ENCODE assay signal across 9 mouse cellular contexts in genomic region chr9:57798725-57799253, GRCm38 (mm10). TPM values are rescaled to one million over a fixed set of nuclear protein-coding genes. Genes with fewer than 3 reads are reported as not detected.
DNase-seq lines count a peak whose midpoint lies in the region; ATAC-seq lines count a peak whose summit lies in the region.
"Had no signal": no experiment of that assay in that cellular context is flagged by ENCODE, and none has a peak within 500 bp of the region (broad histone marks: within the 10 kb centered on the region; RNA-seq: fewer than 3 reads in every experiment).

No protein-coding gene starts in this region.

- H3K9ac ChIP-seq in hindbrain, embryonic 16.5 days (ENCODE audit: low read depth, low read length): no peak overlapping the region
- no peak overlapping the region for H3K9ac ChIP-seq in embryonic facial prominence, embryonic 11.5 days (replicated peaks; ENCODE audit: low read length)

- ATAC-seq in hindbrain, embryonic 16.5 days: no peak
- ATAC-seq in embryonic facial prominence, embryonic 11.5 days (replicated peaks; ENCODE audit: insufficient number of reproducible peaks, low FRiP score, low TSS enrichment, low read depth): peak; percentile 63

- 0 out of 2 replicates have a peak overlapping the region, but pooled peaks have one; percentile 0 for H3K27ac ChIP-seq in hindbrain, embryonic 10.5 days
- H3K27ac ChIP-seq in hindbrain, embryonic 16.5 days (ENCODE audit: low read depth, low read length): no peak overlapping the region
- no peak overlapping the region for H3K27ac ChIP-seq in embryonic facial prominence, embryonic 11.5 days (replicated peaks; ENCODE audit: low read depth, low read length)

- H3K36me3 ChIP-seq in hindbrain, embryonic 10.5 days: peaks cover 77% of the 10 kb centered on the region
- peaks cover 15% of the 10 kb centered on the region for H3K36me3 ChIP-seq in hindbrain, embryonic 16.5 days (ENCODE audit: control insufficient read depth, insufficient read depth, low read length)
- peaks cover 3% of the 10 kb centered on the region; the same call in 1 of the 2 replicates for H3K36me3 ChIP-seq in embryonic facial prominence, embryonic 11.5 days (replicated peaks; ENCODE audit: control insufficient read depth, insufficient read depth, low read depth, low read length)

- 15% methylated on average over 10 of the region's 10 CpGs for WGBS in hindbrain, embryonic 10.5 days
- 13% methylated on average over 10 of the region's 10 CpGs for WGBS in hindbrain, embryonic 16.5 days
- WGBS in embryonic facial prominence, embryonic 11.5 days: 7% methylated on average over 10 of the region's 10 CpGs

- H3K4me3 ChIP-seq in hindbrain, embryonic 10.5 days: no peak overlapping the region
- no peak overlapping the region for H3K4me3 ChIP-seq in hindbrain, embryonic 16.5 days (ENCODE audit: low read length)
- no peak overlapping the region for H3K4me3 ChIP-seq in embryonic facial prominence, embryonic 11.5 days (ENCODE audit: low read depth, low read length)

- DNase-seq in hindbrain, embryonic 10.5 days (ENCODE audit: low spot score): peak; percentile 74
- DNase-seq in embryonic facial prominence, embryonic 11.5 days (ENCODE audit: low spot score): peak; percentile 39
- peak; percentile 46 for DNase-seq in heart, postnatal 4 days
- DNase-seq in lung, postnatal 25 days (ENCODE audit: low spot score): peak; percentile 47
- no peak for DNase-seq in urinary bladder, adult 2 months (ENCODE audit: low spot score)
- no peak for DNase-seq in layer of hippocampus, adult 9-10 months (ENCODE audit: low spot score)
- DNase-seq in layer of hippocampus, postnatal 25 days (ENCODE audit: extremely low spot score in 1 of 2, low spot score in 1 of 2): no peak

- no peak overlapping the region for H3K4me2 ChIP-seq in hindbrain, embryonic 16.5 days (ENCODE audit: low read length)
- H3K4me2 ChIP-seq in embryonic facial prominence, embryonic 11.5 days (ENCODE audit: low read depth, low read length): no peak overlapping the region

- H3K27me3 ChIP-seq in hindbrain, embryonic 10.5 days (ENCODE audit: insufficient read depth, poor library complexity, severe bottlenecking): 0 out of 2 replicates have a peak, but pooled peaks cover 4% of the 10 kb centered on the region
- H3K27me3 ChIP-seq in hindbrain, embryonic 16.5 days (replicated peaks; ENCODE audit: control insufficient read depth, insufficient read depth, low read length): no peaks in the 10 kb centered on the region
- H3K27me3 ChIP-seq in embryonic facial prominence, embryonic 11.5 days (ENCODE audit: control insufficient read depth, insufficient read depth, low read length): no peaks in the 10 kb centered on the region
- H3K27me3 ChIP-seq: CH12.LX had no signal

- H3K9me3 ChIP-seq in hindbrain, embryonic 10.5 days: no peaks in the 10 kb centered on the region
- H3K9me3 ChIP-seq in hindbrain, embryonic 16.5 days (ENCODE audit: control insufficient read depth, low read length): no peaks in the 10 kb centered on the region
- H3K9me3 ChIP-seq in embryonic facial prominence, embryonic 11.5 days (replicated peaks; ENCODE audit: control insufficient read depth, low read length): no peaks in the 10 kb centered on the region

- H3K4me1 ChIP-seq in hindbrain, embryonic 10.5 days (replicated peaks): peaks cover 54% of the 10 kb centered on the region
- H3K4me1 ChIP-seq in hindbrain, embryonic 16.5 days (ENCODE audit: control insufficient read depth, insufficient read depth, low read depth, low read length): peaks cover 13% of the 10 kb centered on the region
- no peaks in the 10 kb centered on the region; the same call in none of the 2 replicates for H3K4me1 ChIP-seq in embryonic facial prominence, embryonic 11.5 days (ENCODE audit: control insufficient read depth, insufficient read depth, low read length)

RNA-seq across cellular contexts. Expression of gene Clk3, which starts 33.1 kb away (rescaled TPM):
- polyA plus RNA-seq in hindbrain, embryonic 10.5 days (2016; fragmentation: Nextera tagmentation; extraction: Ambion mirVana): 90.7 and 105 TPM in 2 replicates
- 57.2 and 66.1 TPM in 2 replicates for polyA plus RNA-seq in hindbrain, embryonic 16.5 days (2015; fragmentation: Nextera tagmentation; extraction: Ambion mirVana)
- polyA plus RNA-seq in embryonic facial prominence, embryonic 11.5 days (2014; fragmentation: Nextera tagmentation; extraction: Ambion mirVana): 70.0 and 79.3 TPM in 2 replicates
- 10 to 100 TPM; 43.5 to 49.1 TPM for total RNA-seq in heart, postnatal 4 days (2021)
- polyA plus RNA-seq in urinary bladder, adult 2 months (2012; rRNA removed): 90.8 and 111 TPM in 2 replicates
- total RNA-seq in layer of hippocampus, postnatal 25 days (2021): 10 to 100 TPM; 72.9 to 75.2 TPM

RNA-seq across cellular contexts. Expression of gene Arid3b, which starts 37.8 kb away (rescaled TPM):
- polyA plus RNA-seq in hindbrain, embryonic 10.5 days (2016; fragmentation: Nextera tagmentation; extraction: Ambion mirVana): 42.7 and 57.7 TPM in 2 replicates
- 5.4 and 8.6 TPM in 2 replicates for polyA plus RNA-seq in hindbrain, embryonic 16.5 days (2015; fragmentation: Nextera tagmentation; extraction: Ambion mirVana)
- 23.2 and 24.3 TPM in 2 replicates for polyA plus RNA-seq in embryonic facial prominence, embryonic 11.5 days (2014; fragmentation: Nextera tagmentation; extraction: Ambion mirVana)
- 1 to 10 TPM; 8.5 to 9.5 TPM for total RNA-seq in heart, postnatal 4 days (2021)
- 5.6 and 6.7 TPM in 2 replicates for polyA plus RNA-seq in urinary bladder, adult 2 months (2012; rRNA removed)
- total RNA-seq in layer of hippocampus, postnatal 25 days (2021): 1 to 10 TPM; 4.8 to 9.9 TPM

Comparison
In these comparisons a context has a peak if more than half of its experiments do, and no peak if none do; other contexts are left out.
1. DNase-seq: peak in hindbrain, embryonic 10.5 days (single experiment), embryonic facial prominence, embryonic 11.5 days (single experiment), heart, postnatal 4 days (single experiment) and lung, postnatal 25 days (single experiment); none in urinary bladder, adult 2 months (single experiment), layer of hippocampus, adult 9-10 months (single experiment) and layer of hippocampus, postnatal 25 days (0 of 2).